Mouse (Mus musculus) forebrain, embryonic 13.5 days (tissue): ENCODE data around the gene Nemp1. TPM values are rescaled to one million over a fixed set of nuclear protein-coding genes. Genes with fewer than 3 reads are reported as not detected.

ENCODE experiments used
- ATAC-seq: fragments of 200-750 bp; cut with Nextera tagmentation; 2 replicates; pipeline ENCODE4 v1.8.0; 2017
- H3K27ac ChIP-seq: fragments of 300-500 bp; sonication (generic); 2 replicates; pipeline ENCODE4 v1.5.1; 2015; ENCODE audit warnings: inconsistent platforms, mild to moderate bottlenecking, moderate library complexity
- H3K27me3 ChIP-seq: fragments of 300-500 bp; sonication (generic); 2 replicates; pipeline ENCODE4 v1.6.1; 2015; ENCODE audit warnings: mild to moderate bottlenecking, inconsistent platforms
- H3K36me3 ChIP-seq: fragments of 300-500 bp; sonication (generic); 2 replicates; pipeline ENCODE4 v1.6.1; 2015; ENCODE audit warnings: mild to moderate bottlenecking, inconsistent platforms; ENCODE audit not compliant: poor library complexity, severe bottlenecking
- H3K4me1 ChIP-seq: fragments of 300-500 bp; sonication (generic); 2 replicates; pipeline ENCODE4 v1.6.1; 2015; ENCODE audit warnings: inconsistent platforms
- H3K4me2 ChIP-seq: fragments of 300-500 bp; sonication (generic); 2 replicates; pipeline ENCODE4 v1.6.1; 2015; ENCODE audit warnings: inconsistent platforms, mild to moderate bottlenecking, moderate library complexity
- H3K4me3 ChIP-seq: fragments of 300-500 bp; sonication (generic); 2 replicates; pipeline ENCODE4 v1.5.1; 2015; ENCODE audit warnings: mild to moderate bottlenecking, inconsistent platforms
- H3K9ac ChIP-seq: fragments of 300-500 bp; sonication (generic); 2 replicates; pipeline ENCODE4 v1.6.1; 2015; ENCODE audit warnings: mild to moderate bottlenecking, inconsistent platforms
- H3K9me3 ChIP-seq: fragments of 300-500 bp; sonication (generic); replicated peaks from 2 replicates; pipeline ENCODE4 v1.6.1; 2016; ENCODE audit warnings: inconsistent platforms
- WGBS: fragments of 180-500 bp; shearing (Covaris S2); methylation state at CpG from one replicate; pipeline ENCODE4 v1.1.7; 2015; 5-methylcytosine and 5-hydroxymethylcytosine counted together
- polyA plus RNA-seq: library from polyadenylated mRNA; unstranded; fragments of >200 nt; fragmentation: Nextera tagmentation; extraction: Ambion mirVana; gene quantifications from 2 replicates; pipeline ENCODE4 v1.2.1, GENCODE M21; 2015

Gene Nemp1
- polyA plus RNA-seq, 1 experiment from 2014 or later: 6.7 TPM

- WGBS: 92% methylated on average over 3 of the region's 3 CpGs
These were observed 13.2 kb downstream of the Nemp1 start for GRCm38 (mm10) chr10:127679881-127680280.

GRCm38 (mm10) chr10:127682886-127683285, 16.2 kb downstream of the Nemp1 start:
- Histone ChIP-seq H3K4me2 (no peak overlapping the region), H3K36me3 (no peaks in the 10 kb centered on the region), H3K27me3 (no peaks in the 10 kb centered on the region), H3K4me1 (peaks cover 15% of the 10 kb centered on the region), H3K27ac (no peak overlapping the region), H3K9me3 (no peaks in the 10 kb centered on the region), H3K4me3 (no peak overlapping the region), H3K9ac (no peak overlapping the region)
- WGBS: 94% methylated on average over 6 of the region's 6 CpGs
- no peak for ATAC-seq

More at GRCm38 (mm10) chr10:127679881-127680280, 13.2 kb downstream of the Nemp1 start:
- Histone ChIP-seq H3K4me1 (peaks cover 25% of the 10 kb centered on the region), H3K4me3 (no peak overlapping the region), H3K9me3 (no peaks in the 10 kb centered on the region; the same call in 1 of the 2 replicates), H3K27ac (no peak overlapping the region), H3K9ac (no peak overlapping the region), H3K27me3 (no peaks in the 10 kb centered on the region), H3K36me3 (no peaks in the 10 kb centered on the region), H3K4me2 (no peak overlapping the region)
- ATAC-seq: no peak

DNA sequence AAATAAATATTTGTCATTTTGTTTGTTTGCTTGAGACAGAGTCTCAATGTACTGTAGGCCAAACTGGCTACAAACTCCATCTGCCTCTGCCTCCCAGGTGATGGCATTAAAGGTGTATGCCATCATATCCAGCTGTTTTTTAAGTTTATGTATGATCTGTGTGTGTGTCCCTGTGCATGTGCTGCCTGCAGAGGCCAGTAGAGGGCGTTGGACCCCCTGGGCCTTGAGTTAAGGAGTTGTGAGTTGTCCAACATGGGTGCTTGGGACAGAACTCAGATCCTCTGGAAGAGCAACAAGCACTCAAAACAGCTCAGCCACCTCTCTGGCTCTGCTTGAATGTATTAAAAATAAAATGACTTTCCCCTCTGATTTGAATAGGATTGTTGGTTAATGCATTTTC, 24.4 kb downstream of the Nemp1 start:
- H3K9me3 ChIP-seq: no peaks in the 10 kb centered on the region

DNA sequence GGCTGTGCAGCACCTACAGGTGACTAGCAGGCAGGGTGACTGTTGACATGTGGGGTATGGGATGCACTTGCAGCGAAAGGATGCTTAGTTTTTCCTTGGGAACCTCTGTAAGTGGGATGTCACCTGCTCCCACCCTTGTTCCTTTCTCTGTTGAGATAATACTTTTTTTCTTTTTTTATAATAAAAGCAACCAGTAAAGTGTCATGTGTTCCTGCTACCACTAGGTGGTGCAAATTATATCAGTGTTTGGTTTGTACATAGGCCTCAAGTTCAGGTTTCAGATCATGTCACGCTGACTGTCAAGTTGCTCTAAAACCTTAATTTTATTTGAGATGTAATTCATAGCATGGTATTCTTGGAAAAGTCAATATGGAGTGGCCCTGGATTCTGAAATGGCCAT, 27.9 kb downstream of the Nemp1 start:
- no peaks in the 10 kb centered on the region for H3K9me3 ChIP-seq
- no peak overlapping the region for H3K4me2 ChIP-seq
- no peak overlapping the region for H3K4me3 ChIP-seq
- WGBS: 60% methylated on average over 2 of the region's 2 CpGs
- no peak overlapping the region for H3K9ac ChIP-seq
- H3K36me3 ChIP-seq: peaks cover 74% of the 10 kb centered on the region
- no peak overlapping the region for H3K27ac ChIP-seq
- ATAC-seq: peak; percentile 33; the same call in 1 of the 2 replicates
- no peaks in the 10 kb centered on the region for H3K27me3 ChIP-seq
- no peaks in the 10 kb centered on the region for H3K4me1 ChIP-seq

More for the DNA sequence above, 24.4 kb downstream of the Nemp1 start:
- Histone ChIP-seq H3K4me1 (no peaks in the 10 kb centered on the region), H3K4me3 (no peak overlapping the region), H3K27ac (no peak overlapping the region), H3K27me3 (no peaks in the 10 kb centered on the region), H3K9ac (no peak overlapping the region), H3K36me3 (peaks cover 54% of the 10 kb centered on the region), H3K4me2 (no peak overlapping the region)
- ATAC-seq: no peak
- WGBS: 33% methylated on average over 1 of the region's 1 CpGs

GRCm38 (mm10) chr10:127695775-127696174, 29.1 kb downstream of the Nemp1 start:
- ATAC-seq: no peak
- Histone ChIP-seq H3K36me3 (peaks cover 71% of the 10 kb centered on the region), H3K27me3 (no peaks in the 10 kb centered on the region), H3K4me3 (no peak overlapping the region), H3K4me1 (no peaks in the 10 kb centered on the region), H3K9ac (no peak overlapping the region), H3K27ac (no peak overlapping the region), H3K9me3 (no peaks in the 10 kb centered on the region), H3K4me2 (no peak overlapping the region)
- 94% methylated on average over 7 of the region's 7 CpGs for WGBS

DNA sequence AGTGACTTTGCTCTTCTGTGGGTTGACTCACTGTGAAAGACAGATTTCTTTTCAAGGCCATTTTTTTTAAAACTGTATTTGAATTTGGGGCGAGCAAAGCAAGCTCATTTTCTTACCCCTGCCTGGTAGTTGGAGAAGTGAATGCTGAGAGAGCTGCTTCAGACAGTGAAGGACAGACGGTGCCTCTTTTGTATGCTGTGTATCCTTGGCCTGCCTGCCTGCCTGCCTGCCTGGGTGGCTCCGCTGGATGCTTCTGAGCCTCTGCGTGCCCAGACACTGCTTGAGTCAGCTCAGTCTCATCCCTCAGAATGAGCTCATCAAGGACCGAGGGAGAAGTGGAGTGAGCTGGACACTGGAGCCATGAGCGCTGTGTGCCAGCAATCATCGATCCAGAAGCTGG, 32.3 kb downstream of the Nemp1 start:
- Histone ChIP-seq H3K4me2 (no peak overlapping the region), H3K9me3 (no peaks in the 10 kb centered on the region), H3K4me1 (no peaks in the 10 kb centered on the region), H3K4me3 (no peak overlapping the region), H3K27me3 (no peaks in the 10 kb centered on the region), H3K36me3 (peaks cover 47% of the 10 kb centered on the region), H3K27ac (no peak overlapping the region), H3K9ac (no peak overlapping the region)
- WGBS: 88% methylated on average over 7 of the region's 7 CpGs
- no peak for ATAC-seq

- Histone ChIP-seq H3K27ac (no peak overlapping the region), H3K27me3 (no peaks in the 10 kb centered on the region), H3K4me2 (no peak overlapping the region), H3K4me3 (no peak overlapping the region), H3K9me3 (no peaks in the 10 kb centered on the region), H3K4me1 (no peaks in the 10 kb centered on the region), H3K36me3 (peaks cover 15% of the 10 kb centered on the region), H3K9ac (no peak overlapping the region)
- ATAC-seq: no peak
- WGBS: 56% methylated on average over 4 of the region's 4 CpGs
These were observed 36.6 kb downstream of the Nemp1 start for GRCm38 (mm10) chr10:127703299-127703698.

DNA sequence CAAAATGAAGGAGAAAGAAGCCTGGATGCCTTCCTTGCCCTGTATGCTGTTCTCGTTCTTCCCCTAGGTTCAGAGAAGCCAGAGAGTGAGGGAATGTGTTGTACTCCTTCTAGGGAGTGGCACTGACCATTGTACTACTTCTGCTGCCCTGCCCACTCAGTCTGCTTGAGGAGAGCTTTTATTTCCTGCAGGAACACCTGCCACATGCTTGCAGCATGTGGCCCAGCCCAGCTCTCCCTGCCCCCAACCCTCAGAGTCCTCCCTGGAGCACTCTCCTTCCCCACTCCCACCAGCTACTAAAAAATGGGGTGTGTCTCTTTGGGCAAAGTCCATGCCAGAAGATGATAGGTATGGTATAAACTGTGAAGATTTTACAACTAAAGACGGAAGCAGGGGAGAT, 37.6 kb downstream of the Nemp1 start:
- peaks cover 5% of the 10 kb centered on the region; the same call in 1 of the 2 replicates for H3K36me3 ChIP-seq
- H3K27me3 ChIP-seq: no peaks in the 10 kb centered on the region
- no peaks in the 10 kb centered on the region for H3K9me3 ChIP-seq
- no peak overlapping the region for H3K9ac ChIP-seq
- H3K4me1 ChIP-seq: no peaks in the 10 kb centered on the region
- H3K4me3 ChIP-seq: no peak overlapping the region
- no peak for ATAC-seq
- no peak overlapping the region for H3K4me2 ChIP-seq
- WGBS: 57% methylated on average over 2 of the region's 2 CpGs
- no peak overlapping the region for H3K27ac ChIP-seq

DNA sequence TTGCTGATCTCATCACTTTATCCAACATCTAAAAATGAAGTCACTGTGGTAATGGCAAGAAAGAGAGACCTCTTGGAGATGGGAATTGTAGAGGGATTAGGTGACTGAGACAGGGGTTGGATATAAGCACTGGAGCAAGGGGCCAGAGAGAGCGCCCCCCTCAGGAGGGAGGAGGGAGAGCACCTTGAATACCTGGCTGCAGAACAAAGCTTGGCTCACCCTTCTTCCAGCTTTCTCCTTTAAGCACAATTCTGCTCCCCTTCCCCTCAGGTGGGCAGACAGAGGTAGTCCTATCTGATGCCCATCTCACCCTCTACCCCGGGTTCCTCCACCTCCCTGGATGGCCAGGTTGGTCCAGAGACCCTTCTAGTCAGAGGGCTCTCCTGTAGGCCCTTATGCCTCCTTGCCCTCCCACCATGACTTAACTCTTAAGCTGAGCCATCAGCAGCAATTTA, 38.1 kb downstream of the Nemp1 start, which contains the start of gene Myo1a:
Gene Myo1a, plus strand, starts transcription at position 405 of the 455 bp plus-strand sequence.
- Histone ChIP-seq H3K9me3 (no peaks in the 10 kb centered on the region), H3K27ac (no peak within 1 kb of the TSS), H3K9ac (no peak within 1 kb of the TSS), H3K4me3 (no peak within 1 kb of the TSS), H3K4me1 (no peaks in the 10 kb centered on the region), H3K36me3 (0 out of 2 replicates have a peak, but pooled peaks cover 5% of the 10 kb centered on the region), H3K27me3 (no peaks in the 10 kb centered on the region), H3K4me2 (no peak within 1 kb of the TSS)
- ATAC-seq: no peak
- WGBS: 43% methylated on average over 2 of the region's 2 CpGs

DNA sequence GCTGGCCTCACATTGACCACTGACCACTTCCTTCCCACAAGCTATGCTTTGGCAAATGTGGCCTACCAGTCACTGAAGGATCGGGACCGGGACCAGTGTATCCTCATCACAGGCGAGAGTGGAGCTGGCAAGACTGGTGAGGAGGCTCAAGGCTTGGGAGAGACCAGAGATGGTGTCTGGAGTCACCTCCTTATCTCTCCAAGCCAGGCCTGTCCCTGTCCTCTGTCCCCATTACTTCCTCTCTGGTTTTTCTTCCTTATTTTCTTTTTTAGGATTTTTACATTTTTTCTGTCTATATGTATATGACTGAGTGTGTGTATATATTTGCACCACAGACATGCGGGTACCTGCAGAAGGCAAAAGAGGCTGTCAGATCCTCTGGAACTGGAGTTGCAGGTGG, 39.1 kb downstream of the Nemp1 start:
- Histone ChIP-seq H3K4me1 (no peaks in the 10 kb centered on the region), H3K27me3 (no peaks in the 10 kb centered on the region), H3K36me3 (no peaks in the 10 kb centered on the region), H3K9ac (no peak overlapping the region), H3K27ac (no peak overlapping the region), H3K4me2 (no peak overlapping the region), H3K9me3 (no peaks in the 10 kb centered on the region), H3K4me3 (no peak overlapping the region)
- 87% methylated on average over 4 of the region's 4 CpGs for WGBS
- ATAC-seq: no peak

DNA sequence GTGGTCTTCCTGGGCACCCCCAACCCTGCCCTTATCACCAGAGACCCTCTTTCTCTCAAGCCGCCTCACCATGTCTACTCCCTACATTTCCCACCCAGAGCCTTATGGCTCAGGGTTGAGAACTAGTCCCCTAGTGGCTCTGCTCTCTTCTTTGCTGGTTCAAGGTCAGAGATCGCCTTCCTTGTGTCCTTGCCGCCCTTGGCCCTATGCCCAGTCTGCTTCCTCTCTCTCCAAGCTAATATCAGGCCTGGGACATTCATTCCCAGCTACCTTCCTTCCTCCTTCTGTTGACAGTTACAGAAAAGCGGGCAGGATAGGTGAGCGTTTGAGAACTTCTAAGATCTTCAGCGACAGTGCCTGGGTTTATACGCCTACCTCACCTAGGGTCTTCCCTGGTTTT, 41.0 kb downstream of the Nemp1 start:
- H3K4me3 ChIP-seq: no peak overlapping the region
- H3K4me2 ChIP-seq: no peak overlapping the region
- no peaks in the 10 kb centered on the region for H3K36me3 ChIP-seq
- no peaks in the 10 kb centered on the region for H3K27me3 ChIP-seq
- 88% methylated on average over 7 of the region's 7 CpGs for WGBS
- no peak overlapping the region for H3K9ac ChIP-seq
- ATAC-seq: no peak
- H3K27ac ChIP-seq: no peak overlapping the region
- no peaks in the 10 kb centered on the region for H3K4me1 ChIP-seq
- H3K9me3 ChIP-seq: no peaks in the 10 kb centered on the region

- no peak overlapping the region for H3K27ac ChIP-seq
- no peaks in the 10 kb centered on the region for H3K36me3 ChIP-seq
- H3K27me3 ChIP-seq: no peaks in the 10 kb centered on the region
- no peaks in the 10 kb centered on the region for H3K4me1 ChIP-seq
- 86% methylated on average over 3 of the region's 3 CpGs for WGBS
- no peak overlapping the region for H3K4me2 ChIP-seq
- ATAC-seq: no peak
- no peak overlapping the region for H3K4me3 ChIP-seq
- no peak overlapping the region for H3K9ac ChIP-seq
- H3K9me3 ChIP-seq: no peaks in the 10 kb centered on the region
These were observed 42.2 kb downstream of the Nemp1 start for GRCm38 (mm10) chr10:127708850-127709370.

GRCm38 (mm10) chr10:127710331-127710730, 43.6 kb downstream of the Nemp1 start:
- H3K9me3 ChIP-seq: no peaks in the 10 kb centered on the region
- no peaks in the 10 kb centered on the region for H3K27me3 ChIP-seq
- H3K36me3 ChIP-seq: no peaks in the 10 kb centered on the region
- no peak overlapping the region for H3K9ac ChIP-seq
- no peaks in the 10 kb centered on the region for H3K4me1 ChIP-seq
- ATAC-seq: no peak
- H3K4me2 ChIP-seq: no peak overlapping the region
- 90% methylated on average over 13 of the region's 13 CpGs for WGBS
- no peak overlapping the region for H3K4me3 ChIP-seq
- no peak overlapping the region for H3K27ac ChIP-seq
